Mouse (Mus musculus) neural tube, embryonic 14.5 days (tissue): ENCODE results near the gene Mapk13. TPM values are rescaled to one million over a fixed set of nuclear protein-coding genes. Genes with fewer than 3 reads are reported as not detected.

Experiments
- ATAC-seq: fragments of 200-750 bp; cut with Nextera tagmentation; 2 replicates; pipeline ENCODE4 v1.8.0; 2017; ENCODE audit warnings: low read depth, mild to moderate bottlenecking, moderate TSS enrichment, moderate library complexity
- H3K27ac ChIP-seq: fragments of 300-500 bp; sonication (generic); 2 replicates; pipeline ENCODE4 v1.5.1; 2014; ENCODE audit warnings: low read depth, mild to moderate bottlenecking, control low read depth, low read length, moderate library complexity, mixed read lengths
- H3K27me3 ChIP-seq: fragments of 300-500 bp; sonication (generic); 2 replicates; pipeline ENCODE4 v1.6.1; 2014; ENCODE audit warnings: low read length; ENCODE audit not compliant: control insufficient read depth, insufficient read depth
- H3K36me3 ChIP-seq: fragments of 300-500 bp; sonication (generic); 2 replicates; pipeline ENCODE4 v1.6.1; 2014; ENCODE audit warnings: low read length, mixed read lengths; ENCODE audit not compliant: control insufficient read depth, insufficient read depth
- H3K4me1 ChIP-seq: fragments of 300-500 bp; sonication (generic); 2 replicates; pipeline ENCODE4 v1.6.1; 2014; ENCODE audit warnings: low read length; ENCODE audit not compliant: control insufficient read depth, insufficient read depth
- H3K4me2 ChIP-seq: fragments of 300-500 bp; sonication (generic); 2 replicates; pipeline ENCODE4 v1.6.1; 2014; ENCODE audit warnings: mild to moderate bottlenecking, low read depth, low read length, control low read depth
- H3K4me3 ChIP-seq: fragments of 300-500 bp; sonication (generic); 2 replicates; pipeline ENCODE4 v1.5.1; 2014; ENCODE audit warnings: low read depth, low read length, control low read depth, mixed read lengths
- H3K9ac ChIP-seq: fragments of 300-500 bp; sonication (generic); replicated peaks from 2 replicates; pipeline ENCODE4 v1.6.1; 2014; ENCODE audit warnings: low read depth, mild to moderate bottlenecking, control low read depth, low read length, mixed read lengths
- H3K9me3 ChIP-seq: fragments of 300-500 bp; sonication (generic); 2 replicates; pipeline ENCODE4 v1.6.1; 2016; ENCODE audit warnings: low read length; ENCODE audit not compliant: control insufficient read depth
- WGBS: fragments of 180-500 bp; shearing (Covaris S2); extraction: QIAGEN DNeasy Blood & Tissue Kit; methylation state at CpG from one replicate; pipeline ENCODE4 v1.1.7; 2014; 5-methylcytosine and 5-hydroxymethylcytosine counted together
- polyA plus RNA-seq: library from polyadenylated mRNA; unstranded; fragments of >200 nt; fragmentation: Nextera tagmentation; extraction: Ambion mirVana; gene quantifications from 2 replicates; pipeline ENCODE4 v1.2.1, GENCODE M21; 2014

Gene Mapk13
- polyA plus RNA-seq, 1 experiment from 2014 or later = 0.96 TPM

DNA sequence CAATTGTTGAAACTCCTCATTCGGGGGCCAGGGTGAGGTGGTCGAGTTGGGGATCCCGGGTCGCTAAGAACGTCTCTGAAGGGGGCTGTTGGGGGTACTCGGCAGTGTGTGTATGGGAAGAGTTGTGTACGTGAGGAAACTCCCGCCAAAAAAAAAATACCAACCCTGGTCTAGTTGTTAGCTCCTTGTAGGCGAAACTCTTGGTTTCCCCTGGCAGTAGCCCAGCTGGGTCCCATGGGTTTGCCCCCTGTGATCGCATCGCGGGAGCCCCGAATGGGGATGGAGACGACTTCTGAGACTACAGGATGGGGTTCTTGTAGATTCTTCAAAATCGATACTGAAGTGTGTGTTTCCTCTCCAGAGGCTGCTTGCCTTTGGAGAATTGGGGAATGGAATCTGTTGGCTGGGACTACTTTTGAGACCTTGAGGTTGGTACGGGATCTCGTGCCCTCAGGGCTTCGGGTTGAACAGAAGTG is 32.9 kb downstream of the Mapk13 start:
- peak overlapping the region; percentile 40; the same call in 1 of the 2 replicates for H3K27ac ChIP-seq
- H3K9ac ChIP-seq = peak overlapping the region; percentile 100
- H3K4me1 ChIP-seq = peaks cover 18% of the 10 kb centered on the region; the same call in 1 of the 2 replicates
- WGBS = 1% methylated on average over 18 of the region's 18 CpGs
- H3K9me3 ChIP-seq = no peaks in the 10 kb centered on the region
- peak overlapping the region; percentile 92 for H3K4me2 ChIP-seq
- no peaks in the 10 kb centered on the region for H3K27me3 ChIP-seq
- peak overlapping the region; percentile 78 for H3K4me3 ChIP-seq
- peaks cover 8% of the 10 kb centered on the region for H3K36me3 ChIP-seq
- ATAC-seq = no peak; the same call in 1 of the 2 replicates

DNA sequence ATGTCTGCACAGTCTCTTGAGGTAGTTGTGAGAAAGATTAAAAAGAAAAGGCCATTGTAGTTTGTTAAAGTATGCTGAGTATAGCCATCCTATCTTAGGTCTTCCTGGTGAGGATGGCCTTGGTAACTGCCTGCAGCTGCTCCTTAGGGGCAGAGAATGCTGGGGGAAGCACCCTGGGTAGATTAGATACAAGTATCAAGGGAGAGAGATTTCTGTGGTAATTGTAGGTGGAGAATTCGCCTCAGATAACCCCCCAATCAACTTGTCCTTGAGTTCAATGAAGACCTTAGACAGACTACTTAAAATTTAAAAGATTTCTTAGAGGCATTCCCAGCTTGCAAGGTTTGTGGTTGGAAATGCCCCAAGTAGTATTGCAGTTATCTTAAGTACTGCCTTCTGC is 34.2 kb downstream of the Mapk13 start:
- Histone ChIP-seq H3K36me3 (peaks cover 15% of the 10 kb centered on the region), H3K4me3 (no peak overlapping the region), H3K9me3 (no peaks in the 10 kb centered on the region), H3K4me1 (peaks cover 18% of the 10 kb centered on the region; the same call in 1 of the 2 replicates), H3K27me3 (no peaks in the 10 kb centered on the region), H3K27ac (no peak overlapping the region), H3K9ac (no peak overlapping the region), H3K4me2 (no peak overlapping the region)
- ATAC-seq = no peak
- 84% methylated on average over 1 of the region's 1 CpGs for WGBS

DNA sequence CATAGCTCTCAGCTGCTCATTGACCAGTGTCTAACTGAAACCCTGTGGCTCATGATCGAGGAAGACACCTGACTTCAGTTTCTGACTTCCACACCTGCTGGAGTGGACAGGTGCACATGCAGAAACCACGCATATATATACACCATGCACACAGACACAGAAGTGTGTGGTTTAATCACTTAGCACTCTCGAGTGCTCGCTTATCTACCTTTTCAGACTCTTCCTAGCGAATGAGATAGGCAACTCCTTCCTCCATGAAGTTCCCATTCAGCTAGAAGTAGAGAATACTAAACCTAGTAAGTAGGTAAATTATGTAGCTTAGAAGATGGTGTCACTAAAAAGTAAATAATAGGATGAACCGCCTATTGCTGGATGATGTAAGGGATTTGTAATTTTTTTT is 35.9 kb downstream of the Mapk13 start:
- WGBS = 94% methylated on average over 6 of the region's 6 CpGs
- Histone ChIP-seq H3K4me3 (no peak overlapping the region), H3K9ac (no peak overlapping the region), H3K4me2 (no peak overlapping the region), H3K27me3 (no peaks in the 10 kb centered on the region), H3K36me3 (peaks cover 16% of the 10 kb centered on the region), H3K9me3 (no peaks in the 10 kb centered on the region), H3K4me1 (peaks cover 9% of the 10 kb centered on the region; the same call in 1 of the 2 replicates), H3K27ac (no peak overlapping the region)
- no peak for ATAC-seq

DNA sequence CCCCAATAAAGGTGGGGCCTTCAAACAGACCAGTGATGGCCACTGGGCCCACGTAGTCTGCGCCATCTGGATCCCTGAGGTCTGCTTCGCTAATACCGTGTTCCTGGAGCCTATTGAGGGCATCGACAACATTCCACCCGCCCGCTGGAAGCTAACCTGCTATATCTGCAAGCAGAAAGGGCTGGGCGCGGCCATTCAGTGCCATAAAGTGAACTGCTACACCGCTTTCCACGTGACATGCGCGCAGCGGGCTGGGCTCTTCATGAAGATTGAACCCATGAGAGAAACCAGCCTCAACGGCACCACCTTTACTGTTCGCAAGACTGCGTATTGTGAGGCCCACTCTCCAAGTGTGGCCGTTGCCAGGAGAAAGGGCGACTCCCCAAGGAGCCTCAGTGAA is 37.7 kb downstream of the Mapk13 start:
- WGBS = 97% methylated on average over 19 of the region's 19 CpGs
- Histone ChIP-seq H3K4me2 (no peak overlapping the region), H3K27me3 (no peaks in the 10 kb centered on the region), H3K4me1 (peaks cover 4% of the 10 kb centered on the region; the same call in 1 of the 2 replicates), H3K36me3 (peaks cover 28% of the 10 kb centered on the region), H3K27ac (no peak overlapping the region), H3K4me3 (no peak overlapping the region), H3K9me3 (no peaks in the 10 kb centered on the region), H3K9ac (no peak overlapping the region)
- ATAC-seq = no peak

DNA sequence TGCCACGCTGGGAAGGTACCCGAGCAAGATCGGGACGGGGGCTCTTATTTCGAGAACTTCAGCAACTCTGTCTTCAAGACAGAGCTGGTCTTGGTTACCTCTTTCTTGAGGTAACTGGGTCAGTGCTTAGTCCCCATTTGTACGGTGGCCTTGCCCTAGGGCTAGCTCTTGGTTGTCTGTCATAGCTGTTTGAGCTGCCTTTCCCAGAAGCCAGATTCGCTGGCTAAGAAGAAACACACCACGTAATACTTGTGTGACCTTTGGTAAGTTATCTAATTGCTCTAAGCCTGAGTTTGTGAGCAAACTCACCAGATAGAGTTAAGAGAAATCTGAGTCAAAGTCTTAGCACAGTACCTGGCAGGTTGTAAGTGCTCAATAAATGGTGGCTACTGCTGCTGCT is 39.6 kb downstream of the Mapk13 start:
- H3K27me3 ChIP-seq = no peaks in the 10 kb centered on the region
- no peak for ATAC-seq
- no peak overlapping the region for H3K9ac ChIP-seq
- no peaks in the 10 kb centered on the region for H3K4me1 ChIP-seq
- H3K36me3 ChIP-seq = peaks cover 28% of the 10 kb centered on the region
- H3K4me2 ChIP-seq = no peak overlapping the region
- no peak overlapping the region for H3K27ac ChIP-seq
- no peak overlapping the region for H3K4me3 ChIP-seq
- WGBS = over 99% methylated on average over 8 of the region's 8 CpGs
- H3K9me3 ChIP-seq = no peaks in the 10 kb centered on the region

DNA sequence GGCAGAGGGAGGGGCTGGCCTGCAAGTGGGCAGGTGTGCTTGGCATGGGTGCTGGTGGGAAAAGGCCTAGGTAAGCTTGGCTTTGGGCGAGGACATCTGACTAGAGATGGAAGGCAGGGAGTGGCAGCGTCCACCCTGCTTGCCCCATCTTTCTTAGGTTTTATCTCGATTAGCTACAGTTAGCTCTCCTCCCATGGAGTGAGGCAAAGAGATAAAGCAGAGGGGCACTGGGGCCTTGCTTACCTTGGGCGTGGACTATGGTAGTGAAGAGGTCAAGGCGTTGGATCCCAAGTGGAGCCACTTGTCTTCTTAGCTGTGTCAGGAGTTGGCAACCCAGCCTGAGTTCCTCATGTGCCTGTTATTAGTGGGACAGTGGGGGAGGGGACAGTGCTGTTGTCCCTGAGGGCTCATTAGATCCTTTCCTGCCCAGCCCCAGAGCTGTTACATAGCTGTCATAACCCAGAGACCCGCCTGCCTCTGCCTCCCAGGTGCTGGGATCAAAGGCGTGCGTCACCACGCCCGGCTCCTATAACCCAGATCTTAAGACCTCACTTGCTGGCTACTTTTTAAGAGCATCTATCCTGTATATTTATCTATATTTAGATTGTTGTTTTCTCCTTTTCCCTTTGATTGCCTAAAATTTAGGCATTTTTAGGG is 40.2 kb downstream of the Mapk13 start:
- H3K9me3 ChIP-seq = no peaks in the 10 kb centered on the region

DNA sequence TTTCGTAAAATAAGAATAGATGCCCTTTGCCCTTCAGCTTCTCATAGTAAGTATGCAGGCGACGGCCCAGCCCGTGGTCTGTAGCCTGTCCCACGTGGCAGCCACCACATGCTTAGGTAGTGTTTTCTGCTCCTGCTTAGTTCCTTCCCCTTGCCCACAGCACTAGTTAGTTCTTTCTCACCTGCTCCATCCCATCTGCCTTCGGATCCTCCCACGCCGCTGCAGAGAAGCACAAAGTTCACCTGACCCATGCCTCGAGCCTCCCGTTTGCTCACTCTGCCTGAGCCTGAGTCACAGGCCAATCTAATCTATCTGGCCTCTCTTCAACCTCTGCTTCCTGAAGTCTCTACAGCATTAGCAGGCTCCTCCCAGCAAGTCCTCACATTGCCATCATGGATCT is 43.2 kb downstream of the Mapk13 start:
- Histone ChIP-seq H3K9ac (no peak overlapping the region), H3K27me3 (no peaks in the 10 kb centered on the region), H3K4me2 (no peak overlapping the region), H3K36me3 (peaks cover 45% of the 10 kb centered on the region), H3K27ac (no peak overlapping the region), H3K4me1 (no peaks in the 10 kb centered on the region), H3K9me3 (no peaks in the 10 kb centered on the region), H3K4me3 (no peak overlapping the region)
- WGBS = 94% methylated on average over 10 of the region's 10 CpGs
- ATAC-seq = no peak

More for the DNA sequence above, 40.2 kb downstream of the Mapk13 start:
- ATAC-seq = no peak
- 98% methylated on average over 10 of the region's 10 CpGs for WGBS
- Histone ChIP-seq H3K4me3 (no peak overlapping the region), H3K27ac (no peak overlapping the region), H3K4me2 (no peak overlapping the region), H3K27me3 (no peaks in the 10 kb centered on the region), H3K4me1 (no peaks in the 10 kb centered on the region), H3K9ac (no peak overlapping the region), H3K36me3 (peaks cover 32% of the 10 kb centered on the region)

DNA sequence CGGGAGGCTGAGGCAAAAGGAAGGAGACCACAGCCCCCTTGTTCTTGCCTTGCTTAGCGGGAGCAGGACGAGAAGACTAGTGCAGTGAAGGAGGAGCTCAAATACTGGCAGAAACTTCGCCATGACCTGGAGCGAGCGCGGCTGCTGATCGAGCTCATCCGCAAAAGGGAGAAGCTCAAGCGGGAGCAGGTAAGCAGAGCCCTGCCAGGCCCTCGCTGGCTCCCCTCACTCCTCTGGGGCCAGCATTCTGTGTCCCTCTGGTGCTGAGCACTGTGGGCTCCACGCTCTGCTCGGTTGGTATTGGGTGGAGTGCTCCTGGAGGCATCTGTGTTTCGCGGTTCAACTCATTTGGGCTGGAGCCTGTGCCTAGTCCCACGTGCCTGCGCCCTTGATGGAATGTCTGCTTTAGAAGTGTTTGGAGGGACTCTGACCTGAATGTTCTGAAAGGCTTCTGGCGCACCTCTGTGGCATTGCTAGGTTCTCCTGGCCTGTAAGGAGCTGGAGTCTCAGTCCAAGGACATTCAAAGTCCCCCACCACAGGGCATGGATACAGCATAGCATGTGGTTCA is 45.5 kb downstream of the Mapk13 start:
- H3K36me3 ChIP-seq = peaks cover 61% of the 10 kb centered on the region
- 94% methylated on average over 18 of the region's 18 CpGs for WGBS
- no peak overlapping the region for H3K4me2 ChIP-seq

DNA sequence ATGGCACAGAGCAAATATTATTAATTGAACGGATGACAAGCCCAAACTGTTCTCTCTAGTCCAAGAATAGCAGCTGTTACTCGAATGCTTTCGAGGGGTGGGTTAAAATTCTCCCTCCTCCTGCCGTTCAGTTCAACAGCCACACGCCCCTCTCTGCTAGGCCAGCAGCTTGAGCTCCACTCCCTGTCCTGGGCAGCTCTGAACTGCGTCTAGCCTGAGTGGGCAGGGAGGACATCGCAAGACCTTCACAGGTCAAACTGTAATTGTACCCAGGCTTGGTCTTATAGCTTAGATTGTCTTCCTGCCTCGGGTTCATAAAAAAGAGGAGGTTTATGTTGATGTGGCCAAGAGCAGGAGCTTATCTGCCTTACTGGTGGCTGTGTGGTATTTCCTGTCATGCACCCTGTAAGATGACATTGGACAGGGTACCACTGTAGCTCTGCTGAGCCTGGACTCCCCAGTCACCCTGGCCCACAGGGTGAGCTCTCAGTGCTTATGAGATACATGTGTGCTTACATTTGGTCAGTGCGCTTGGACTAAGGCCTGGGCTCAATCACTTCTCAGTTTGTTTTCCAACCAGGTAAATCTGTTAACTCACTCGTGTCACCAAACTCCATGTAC is 46.4 kb downstream of the Mapk13 start:
- no peaks in the 10 kb centered on the region for H3K4me1 ChIP-seq
- H3K4me3 ChIP-seq = no peak overlapping the region
- H3K27ac ChIP-seq = no peak overlapping the region
- H3K27me3 ChIP-seq = no peaks in the 10 kb centered on the region
- H3K4me2 ChIP-seq = no peak overlapping the region
- H3K36me3 ChIP-seq = peaks cover 54% of the 10 kb centered on the region
- H3K9me3 ChIP-seq = no peaks in the 10 kb centered on the region
- ATAC-seq = no peak
- H3K9ac ChIP-seq = no peak overlapping the region
- 94% methylated on average over 10 of the region's 10 CpGs for WGBS

More for the DNA sequence above, 45.5 kb downstream of the Mapk13 start:
- Histone ChIP-seq H3K4me3 (no peak overlapping the region), H3K4me1 (no peaks in the 10 kb centered on the region), H3K27me3 (no peaks in the 10 kb centered on the region), H3K9me3 (no peaks in the 10 kb centered on the region), H3K27ac (no peak overlapping the region), H3K9ac (no peak overlapping the region)
- ATAC-seq = no peak
